Mouse (Mus musculus) frontal cortex, adult 2 months (tissue): ENCODE measurements at regions not wholly inside any gene's neighbourhood (a gene's known extent, or its start where the extent isn't known, plus 50 kb on each side); places are given as distances from the start of the nearest gene placed in this dataset.

Experiments
- DNase-seq, 2 experiments: peaks; one replicate each; pipeline ENCODE4 v3.0.0; 2022; ENCODE audit warnings: low spot score in 1 of 2; ENCODE audit errors: extremely low spot score in 1 of 2

- DNase-seq = no peak
Observed at GRCm38 (mm10) chr13:97847561-97847960, 87.1 kb upstream of the Gm10260 start.

GRCm38 (mm10) chr13:97845148-97845547, 84.7 kb upstream of the Gm10260 start:
- peak in 1 of 2 experiments; percentile 19 for DNase-seq

GRCm38 (mm10) chr13:97842801-97843200, 82.4 kb upstream of the Gm10260 start:
- DNase-seq = no peak

GRCm38 (mm10) chr13:97841503-97841902, 81.1 kb upstream of the Gm10260 start:
- no peak for DNase-seq

GRCm38 (mm10) chr13:97839617-97840308, 79.3 kb upstream of the Gm10260 start:
- DNase-seq = no peak

GRCm38 (mm10) chr13:97837443-97838000, 77.1 kb upstream of the Gm10260 start:
- peak in 1 of 2 experiments; percentile 39 for DNase-seq

- no peak for DNase-seq
Observed at GRCm38 (mm10) chr13:97832448-97832847, 72.0 kb upstream of the Gm10260 start.

- DNase-seq = no peak
Observed at GRCm38 (mm10) chr13:97831839-97832238, 71.4 kb upstream of the Gm10260 start.

GRCm38 (mm10) chr13:97829558-97829957, 69.1 kb upstream of the Gm10260 start:
- no peak for DNase-seq

GRCm38 (mm10) chr13:97825801-97826576, 65.6 kb upstream of the Gm10260 start:
- no peak for DNase-seq

GRCm38 (mm10) chr13:97825361-97825760, 64.9 kb upstream of the Gm10260 start:
- no peak for DNase-seq

GRCm38 (mm10) chr13:97824071-97824716, 63.8 kb upstream of the Gm10260 start:
- peak; percentile 30 to 68 for DNase-seq

GRCm38 (mm10) chr13:97821630-97822029, 61.2 kb upstream of the Gm10260 start:
- no peak for DNase-seq

- no peak for DNase-seq
Observed at GRCm38 (mm10) chr13:97821011-97821410, 60.6 kb upstream of the Gm10260 start.

- DNase-seq = no peak
Observed at GRCm38 (mm10) chr13:97820401-97820800, 60.0 kb upstream of the Gm10260 start.

GRCm38 (mm10) chr13:97819036-97819435, 58.6 kb upstream of the Gm10260 start:
- DNase-seq = no peak

- no peak for DNase-seq
Observed at GRCm38 (mm10) chr13:97816923-97817322, 56.5 kb upstream of the Gm10260 start.
